Mouse (Mus musculus) layer of hippocampus, adult 18-20 months (tissue): Measurements from ENCODE around the gene Gmpr2. TPM values are rescaled to one million over a fixed set of nuclear protein-coding genes. Genes with fewer than 3 reads are reported as not detected.
A peak's percentile ranks its signal among the peaks of the same experiment; 100 is the strongest.

Experiments used
- DNase-seq, 2 experiments: peaks; one replicate each; pipeline ENCODE4 v3.0.0; 2022; ENCODE audit warnings: low spot score in 2 of 2
- total RNA-seq, 2 experiments: library from RNA; stranded (reverse); gene quantifications; 2 replicates each; pipeline ENCODE4 v1.2.3; 2021

The Gmpr2 gene
- total RNA-seq, 2 experiments from 2014 or later: 23.3 to 26.4 TPM

DNA sequence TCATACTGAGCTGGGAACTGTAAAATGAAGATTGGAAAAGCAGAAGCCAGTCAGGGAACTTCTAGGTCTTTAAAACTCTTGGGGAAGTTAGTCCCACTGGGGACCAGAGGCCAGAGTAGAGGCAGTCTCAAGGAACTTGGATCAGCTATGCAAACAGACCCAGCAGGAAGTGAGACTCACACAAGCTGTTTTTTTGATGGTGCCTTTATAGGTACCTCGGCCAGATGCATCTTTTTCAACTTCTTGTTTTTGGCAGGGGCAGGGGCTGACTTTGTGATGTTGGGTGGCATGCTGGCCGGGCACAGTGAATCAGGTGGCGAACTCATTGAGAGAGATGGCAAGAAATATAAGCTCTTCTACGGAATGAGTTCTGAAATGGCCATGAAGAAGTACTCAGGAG, 5.9 kb downstream of the Gmpr2 start:
- no peak for DNase-seq

DNA sequence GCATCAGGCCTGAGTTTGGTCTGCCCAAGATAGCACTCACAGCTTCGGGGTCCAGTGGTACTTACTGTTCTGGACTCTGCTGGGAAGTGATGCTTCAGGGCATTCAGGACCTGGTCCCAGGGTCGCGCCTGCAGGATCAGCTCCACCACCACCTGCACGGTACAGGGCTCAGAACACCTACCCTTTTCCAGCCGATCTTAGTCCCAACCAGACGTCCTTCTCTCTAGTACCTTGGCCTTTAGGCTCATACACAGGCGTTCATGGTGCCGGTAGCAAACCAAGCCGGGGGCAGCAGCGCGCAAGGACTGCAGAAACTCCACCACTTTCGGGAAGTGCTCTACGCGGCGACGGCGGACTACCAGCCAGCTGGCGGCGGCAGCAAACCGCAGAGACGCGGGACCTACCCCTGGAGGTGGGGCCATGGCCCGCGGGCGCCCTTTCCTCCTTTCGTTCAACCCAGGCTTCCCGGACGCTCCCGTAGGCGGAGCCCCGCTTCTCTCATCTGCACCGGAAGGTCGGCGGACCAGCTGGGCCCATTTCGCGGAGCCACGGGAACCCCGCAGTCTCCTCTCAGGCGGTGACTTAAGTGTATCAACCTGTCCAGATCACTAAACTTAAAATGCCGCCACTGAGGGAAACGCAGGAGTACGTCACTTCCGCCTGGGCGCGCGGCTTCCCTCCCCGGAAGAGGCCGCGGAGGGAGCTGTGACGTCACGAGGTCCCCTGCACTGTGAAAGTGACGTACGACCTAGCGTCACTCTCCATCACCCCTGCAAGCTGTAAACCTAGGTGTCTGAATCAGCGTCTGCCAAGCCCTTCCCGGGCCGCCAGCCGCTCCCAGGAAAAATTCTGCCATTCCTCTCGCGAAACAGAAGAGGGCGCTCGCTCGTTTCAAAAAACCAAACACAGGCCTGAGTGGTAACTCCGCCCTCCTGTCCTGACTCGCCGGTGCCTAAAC, 9.7 kb downstream of the Gmpr2 start, which contains the start of gene Tinf2:
Gene Tinf2, minus strand, starts transcription at position 661 of the 958 bp plus-strand sequence.
- DNase-seq: peak; percentile 96 to 97

DNA sequence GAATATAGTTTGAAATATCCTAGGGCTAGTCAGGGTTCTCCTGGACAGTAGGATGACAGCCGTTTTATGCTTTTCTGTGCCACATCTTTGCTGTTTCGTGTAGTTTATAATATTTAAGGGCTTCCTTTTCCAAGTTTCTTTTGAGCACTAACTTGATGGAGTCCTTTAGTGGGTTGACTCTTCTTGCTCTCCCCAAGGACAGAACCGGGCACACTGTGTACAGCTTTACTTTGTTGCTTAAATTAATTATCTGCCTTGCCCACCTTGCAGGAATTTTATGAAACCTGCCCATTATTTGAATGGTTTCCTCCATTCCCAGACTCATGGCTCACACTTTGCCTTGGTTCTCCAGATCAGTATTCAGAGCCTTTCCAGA, 10.4 kb downstream of the Gmpr2 start:
- DNase-seq: no peak

DNA sequence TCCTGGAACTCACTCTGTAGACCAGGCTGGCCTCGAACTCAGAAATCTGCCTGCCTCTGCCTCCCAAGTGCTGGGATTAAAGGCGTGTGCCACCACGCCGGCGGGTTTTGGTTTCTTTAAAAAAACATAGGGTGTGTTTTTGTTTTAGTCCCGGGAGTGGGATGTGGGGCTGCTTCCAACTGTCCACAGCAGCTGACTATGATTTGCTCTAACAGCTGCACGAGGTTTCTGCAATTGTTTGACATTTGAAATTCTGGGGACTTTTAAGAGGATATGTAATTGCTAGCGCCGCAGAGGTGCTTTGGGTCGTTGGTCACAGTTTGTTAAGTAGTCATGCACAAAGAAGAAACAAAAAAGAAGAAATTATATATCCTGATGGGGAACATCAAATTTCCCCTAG, 17.7 kb downstream of the Gmpr2 start:
- DNase-seq: no peak

DNA sequence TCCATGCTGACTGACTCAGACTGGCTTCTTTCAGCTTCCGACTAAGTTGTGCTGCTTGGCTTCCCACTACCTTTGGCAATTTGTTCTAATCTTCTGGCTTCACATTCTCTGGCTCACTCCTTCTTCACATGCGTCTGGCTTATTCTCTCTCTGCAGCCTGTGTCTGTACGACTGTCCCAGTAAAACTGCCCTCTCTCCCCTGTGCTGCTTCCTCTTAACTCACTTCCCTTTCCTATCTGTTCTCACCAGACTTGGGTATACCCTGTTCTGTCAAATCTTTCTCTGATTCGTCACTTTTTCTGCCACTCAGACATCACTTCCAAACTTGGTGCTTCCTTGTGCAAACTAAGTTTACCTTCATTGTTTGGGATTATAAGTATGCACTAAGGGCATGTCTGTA, 25.5 kb downstream of the Gmpr2 start:
- DNase-seq: no peak

DNA sequence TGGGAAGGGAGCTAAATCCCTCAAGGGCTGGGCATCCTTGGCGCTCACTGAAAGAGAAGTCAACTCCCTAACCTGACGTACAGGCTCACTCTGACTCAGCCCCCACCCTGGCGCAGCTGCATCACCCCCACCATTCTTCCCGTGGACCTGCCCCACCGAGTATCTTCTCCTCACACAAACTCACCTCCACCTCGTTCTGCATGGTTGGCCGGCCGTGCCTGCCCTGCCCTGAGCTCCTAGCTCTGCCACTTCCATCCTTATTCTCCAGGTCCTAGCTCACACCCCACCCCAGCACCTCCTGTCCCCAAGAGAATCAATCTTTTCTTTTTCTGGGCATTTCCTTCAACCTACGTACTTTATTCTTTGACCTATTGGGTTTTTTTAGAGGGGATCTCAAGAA, 29.4 kb downstream of the Gmpr2 start:
- no peak for DNase-seq

DNA sequence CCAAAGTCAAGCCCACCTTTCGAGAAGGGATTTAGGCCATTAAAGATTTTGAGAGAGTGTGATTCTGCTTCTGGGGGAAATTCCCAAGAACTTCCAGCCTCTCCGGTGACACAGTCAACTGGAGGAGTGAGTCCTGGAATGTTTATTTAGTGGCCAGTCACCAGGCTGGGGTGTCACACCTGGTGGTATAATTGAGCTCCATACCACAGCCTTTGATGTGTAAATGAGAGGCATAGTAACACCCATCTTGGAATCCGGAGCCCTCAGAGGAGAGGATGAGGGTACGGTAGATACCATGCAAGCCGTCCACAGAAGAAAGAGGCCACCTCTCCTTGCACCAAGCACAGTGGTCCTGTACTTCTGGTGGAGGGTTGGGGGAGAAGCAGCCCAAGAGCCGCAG, 31.0 kb downstream of the Gmpr2 start:
- DNase-seq: no peak

DNA sequence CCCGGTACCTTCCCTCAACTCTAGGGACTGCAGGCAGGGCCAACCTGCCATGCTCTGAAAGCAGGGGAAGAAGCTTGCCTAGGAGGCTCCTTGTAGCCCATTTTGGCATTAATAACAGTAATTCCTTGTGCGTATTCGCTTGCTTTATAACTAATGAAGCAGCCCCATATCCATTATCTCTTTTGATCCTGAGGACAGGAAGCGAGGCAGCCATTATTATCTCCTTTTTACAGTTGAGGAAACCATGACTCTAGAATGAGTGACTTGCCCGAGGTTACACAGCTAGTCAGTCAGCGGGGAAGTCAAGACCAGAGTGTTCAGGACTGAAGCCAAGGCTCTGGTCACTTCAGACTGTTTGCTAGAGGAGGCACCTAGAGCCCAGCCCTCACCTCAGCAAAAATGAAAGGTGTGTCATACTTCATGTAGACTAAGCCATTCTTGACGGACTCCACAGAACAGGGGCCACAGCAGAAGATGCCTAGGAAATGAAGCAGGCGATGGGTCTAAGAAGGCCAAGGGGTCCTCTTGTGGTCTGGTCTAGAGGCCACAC, 34.4 kb downstream of the Gmpr2 start:
- DNase-seq: no peak

DNA sequence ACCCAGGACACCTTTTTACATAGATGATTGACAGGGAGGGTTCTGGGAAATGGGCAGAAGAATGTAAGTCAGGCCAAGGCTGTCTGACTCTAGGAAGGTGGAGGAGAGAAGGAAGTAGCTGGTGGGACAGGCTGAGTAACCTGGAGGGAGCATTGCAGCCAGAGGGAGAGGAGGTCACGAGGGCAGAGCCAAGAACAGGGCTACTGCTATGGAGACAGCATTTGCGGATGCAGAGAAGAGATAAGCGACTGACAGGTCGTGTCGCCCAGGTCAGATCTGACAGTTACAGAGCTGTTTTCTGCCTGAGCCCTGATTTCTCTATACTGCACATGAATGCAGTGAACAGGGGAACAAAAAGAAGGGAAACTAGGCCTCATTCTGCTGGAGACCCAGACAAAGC, 35.7 kb downstream of the Gmpr2 start:
- no peak for DNase-seq

DNA sequence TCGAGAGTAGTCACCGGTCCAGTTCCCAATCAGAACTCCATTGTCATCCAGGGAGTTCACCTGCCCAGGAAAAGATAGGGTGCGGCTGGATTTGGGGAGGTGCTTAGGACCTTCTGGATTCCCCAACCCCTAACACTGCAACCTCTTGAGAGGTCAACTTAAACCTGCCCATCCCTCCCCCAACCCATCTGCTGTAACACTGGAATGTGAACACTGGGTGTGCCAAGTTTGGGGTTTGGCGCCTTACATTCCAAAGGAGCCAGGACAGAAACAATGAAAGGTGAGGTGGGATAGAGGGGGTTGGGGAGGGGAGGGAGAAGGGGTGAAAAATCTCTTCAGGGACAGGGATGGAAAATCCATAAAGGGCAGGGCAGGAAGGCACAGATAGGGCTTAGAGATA, 37.8 kb downstream of the Gmpr2 start:
- no peak for DNase-seq

DNA sequence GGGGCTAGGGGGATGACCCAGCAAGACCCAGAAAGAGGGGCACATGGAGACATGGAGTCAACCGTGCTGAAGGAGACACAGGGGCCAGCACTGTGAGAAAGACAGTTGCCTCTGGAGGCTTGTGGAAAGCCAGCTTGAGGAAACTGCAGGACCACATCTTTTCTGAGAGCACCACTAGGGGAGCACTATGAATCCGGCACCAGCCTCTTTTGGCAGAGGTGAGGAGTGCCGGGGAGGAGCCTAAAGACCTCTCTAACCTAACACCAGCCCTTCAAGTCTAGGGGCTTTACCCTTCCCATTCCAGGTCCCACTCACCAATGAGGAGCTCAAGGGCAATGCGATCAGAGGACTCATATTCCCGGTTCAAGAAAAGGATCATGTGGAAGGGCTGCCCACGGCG, 40.0 kb downstream of the Gmpr2 start:
- no peak for DNase-seq

DNA sequence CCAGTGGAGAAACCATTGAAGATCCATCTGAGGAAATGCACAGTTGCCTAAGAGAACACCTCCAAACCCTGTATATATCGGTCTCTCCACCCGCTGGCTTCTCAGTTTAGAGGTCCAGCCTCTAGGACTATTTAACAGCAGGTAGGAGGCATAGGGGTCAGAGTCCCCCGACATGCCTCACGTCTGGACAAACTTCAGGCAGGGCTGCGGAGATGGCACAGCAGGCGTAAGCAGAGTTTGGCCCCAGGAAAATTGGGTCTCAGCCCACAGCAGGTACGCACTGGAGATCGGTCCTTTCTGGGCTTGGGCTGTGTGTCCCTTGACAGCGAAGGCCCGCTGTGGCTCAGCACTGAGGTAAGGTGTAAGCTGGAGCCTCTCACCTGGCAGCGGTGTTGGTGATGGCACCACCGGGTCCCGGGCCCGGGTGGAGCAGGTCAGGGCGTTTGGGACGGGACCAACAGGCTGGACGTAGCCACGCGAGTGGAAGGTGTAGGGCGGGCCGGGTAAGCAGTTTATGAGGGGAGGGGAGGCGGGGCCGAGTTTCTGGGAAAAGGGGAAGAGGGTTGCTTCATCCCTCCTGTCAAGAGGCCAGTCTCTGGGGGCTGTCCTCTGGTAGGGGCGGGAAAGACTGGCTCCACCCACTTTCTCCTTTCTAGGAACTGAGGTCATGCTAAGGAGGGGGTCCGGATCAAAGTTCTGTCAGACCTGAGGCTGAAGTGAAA, 41.4 kb downstream of the Gmpr2 start:
- DNase-seq: no peak

DNA sequence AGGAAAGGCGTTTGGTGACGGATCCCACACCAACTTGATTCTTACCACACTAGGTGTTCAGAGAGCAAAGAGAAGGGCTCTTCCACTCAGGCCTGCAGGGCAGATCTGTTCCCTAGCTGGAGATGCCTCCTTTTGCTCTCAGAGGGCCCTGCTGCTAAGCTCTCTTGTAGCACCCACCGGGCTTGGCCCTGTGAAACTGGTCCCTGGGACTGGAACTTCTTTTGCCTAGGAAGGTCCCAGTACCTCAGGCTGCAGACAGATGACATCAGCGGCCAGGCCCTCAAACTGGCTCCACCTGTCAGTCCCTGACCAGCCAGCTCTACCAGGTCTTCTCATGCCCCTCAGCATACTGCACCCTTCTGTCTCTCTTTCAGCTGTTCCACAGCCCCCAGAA, 42.0 kb downstream of the Gmpr2 start, which contains the start of gene Tgm1:
Gene Tgm1, minus strand, starts transcription at position 198 of the 394 bp plus-strand sequence.
- DNase-seq: no peak

DNA sequence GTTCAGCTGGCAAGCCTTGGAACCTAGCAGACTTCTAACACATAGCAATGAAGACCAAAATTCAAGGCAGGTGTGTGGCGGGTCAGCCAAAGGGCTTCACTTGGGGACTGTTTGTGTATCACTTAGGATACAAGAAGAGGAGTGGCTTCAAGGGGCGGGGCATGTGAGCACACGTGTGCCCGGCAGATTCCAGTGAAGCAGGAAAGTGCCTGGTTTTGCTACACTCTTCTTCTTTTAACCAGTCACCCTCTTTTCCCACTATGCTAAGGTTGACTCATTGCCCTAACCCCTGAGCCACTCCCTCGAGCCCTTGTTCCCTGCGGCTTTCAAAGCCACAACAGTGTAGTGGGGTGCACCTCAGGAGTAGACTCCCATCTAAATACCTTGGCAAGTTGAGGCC, 43.2 kb downstream of the Gmpr2 start:
- no peak for DNase-seq

DNA sequence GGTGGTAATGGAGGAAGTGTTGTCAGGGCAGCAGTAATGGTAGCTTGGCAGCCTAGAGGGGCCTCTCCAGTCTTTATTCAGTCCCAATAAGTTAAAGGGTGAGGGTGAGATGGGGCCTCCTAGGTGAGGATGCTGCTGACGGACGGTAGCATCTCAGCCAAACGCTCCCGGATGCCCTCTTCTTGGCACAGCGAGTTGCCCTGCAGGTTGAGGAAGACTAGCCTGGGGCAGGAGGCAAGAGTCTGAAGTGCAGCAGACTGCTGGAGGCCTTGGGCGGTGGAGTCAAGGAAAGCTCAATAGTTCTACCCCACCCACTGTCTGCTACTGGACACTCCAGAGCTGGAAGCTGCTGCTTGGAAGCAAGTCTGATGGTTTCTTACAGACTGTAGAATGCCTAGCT, 44.5 kb downstream of the Gmpr2 start:
- DNase-seq: no peak

DNA sequence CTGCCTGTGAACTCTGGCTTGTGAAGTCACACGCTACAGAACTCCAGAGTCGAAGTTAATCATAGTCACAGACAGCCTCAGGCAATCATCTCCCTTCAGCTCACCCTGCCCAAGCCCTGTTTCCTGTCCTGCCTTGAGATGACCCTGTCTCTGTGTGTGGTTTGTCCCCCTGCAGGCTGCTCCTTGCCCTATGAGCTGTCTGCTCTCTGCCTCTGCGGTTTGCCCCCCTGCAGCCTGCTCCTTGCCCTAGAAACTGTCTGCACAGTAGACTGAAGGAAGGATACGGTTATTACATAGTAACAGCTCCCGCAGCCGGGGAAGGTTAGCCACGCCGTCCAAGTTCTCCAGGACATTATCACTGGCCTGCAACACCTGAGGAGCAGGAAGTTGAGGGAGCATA, 45.1 kb downstream of the Gmpr2 start:
- no peak for DNase-seq

DNA sequence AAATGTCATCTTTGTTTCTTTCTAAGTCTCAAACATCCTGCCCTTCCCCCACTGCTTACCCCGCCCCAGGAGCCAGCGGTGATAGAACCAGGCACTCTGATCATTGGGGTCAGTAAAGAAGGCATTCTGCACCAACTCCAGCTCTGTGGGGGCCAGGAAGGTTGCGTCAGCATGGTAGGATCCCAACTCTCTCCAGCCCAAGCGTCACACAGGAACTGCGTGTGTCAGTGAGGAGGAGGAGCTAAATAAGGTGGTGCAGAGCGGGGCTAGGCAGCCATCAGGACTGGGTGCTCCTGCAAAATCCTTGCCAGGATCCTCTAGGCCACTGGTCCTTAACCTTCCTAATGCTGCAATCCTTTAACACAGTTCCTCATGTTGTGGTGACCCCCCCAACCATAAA, 48.0 kb downstream of the Gmpr2 start:
- DNase-seq: no peak

DNA sequence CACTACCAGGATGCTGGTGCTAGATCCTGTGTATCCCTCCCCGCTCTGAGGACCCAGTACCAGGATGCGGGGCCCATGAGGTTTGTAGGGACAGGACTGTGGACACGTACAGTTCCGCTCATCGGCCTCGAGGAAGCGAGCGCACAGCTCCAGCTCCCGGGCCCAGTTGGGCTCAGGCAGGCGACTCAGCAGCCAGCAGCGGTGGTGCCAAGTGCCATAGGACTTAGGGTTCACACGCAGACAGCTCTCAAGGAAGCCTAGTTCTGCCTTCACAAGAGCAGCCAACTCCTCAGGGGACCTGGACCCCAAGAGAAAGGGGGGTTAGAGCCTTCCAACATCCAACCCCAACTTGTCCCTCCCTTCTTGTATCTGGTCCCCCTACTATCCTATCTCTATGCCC, 48.9 kb downstream of the Gmpr2 start:
- DNase-seq: no peak

DNA sequence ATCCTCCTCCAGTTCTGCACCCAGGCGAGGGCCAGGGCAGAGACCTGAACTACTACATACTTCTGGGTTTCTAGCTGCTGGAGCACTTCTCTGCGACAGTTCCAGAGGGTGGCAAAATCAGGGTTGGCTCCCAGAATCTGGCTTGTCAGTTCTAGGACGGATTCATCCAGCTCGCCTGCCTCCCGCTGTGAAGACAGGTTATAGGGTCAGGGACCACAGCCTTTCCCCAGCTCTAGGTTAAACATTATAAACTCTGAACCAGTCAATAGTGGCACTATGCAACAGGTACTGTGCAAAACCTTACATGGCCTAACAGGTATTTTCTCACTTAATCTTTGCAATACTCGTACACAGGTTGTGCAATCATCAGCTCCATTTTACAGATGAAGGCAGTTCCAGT, 49.3 kb downstream of the Gmpr2 start:
- no peak for DNase-seq

DNA sequence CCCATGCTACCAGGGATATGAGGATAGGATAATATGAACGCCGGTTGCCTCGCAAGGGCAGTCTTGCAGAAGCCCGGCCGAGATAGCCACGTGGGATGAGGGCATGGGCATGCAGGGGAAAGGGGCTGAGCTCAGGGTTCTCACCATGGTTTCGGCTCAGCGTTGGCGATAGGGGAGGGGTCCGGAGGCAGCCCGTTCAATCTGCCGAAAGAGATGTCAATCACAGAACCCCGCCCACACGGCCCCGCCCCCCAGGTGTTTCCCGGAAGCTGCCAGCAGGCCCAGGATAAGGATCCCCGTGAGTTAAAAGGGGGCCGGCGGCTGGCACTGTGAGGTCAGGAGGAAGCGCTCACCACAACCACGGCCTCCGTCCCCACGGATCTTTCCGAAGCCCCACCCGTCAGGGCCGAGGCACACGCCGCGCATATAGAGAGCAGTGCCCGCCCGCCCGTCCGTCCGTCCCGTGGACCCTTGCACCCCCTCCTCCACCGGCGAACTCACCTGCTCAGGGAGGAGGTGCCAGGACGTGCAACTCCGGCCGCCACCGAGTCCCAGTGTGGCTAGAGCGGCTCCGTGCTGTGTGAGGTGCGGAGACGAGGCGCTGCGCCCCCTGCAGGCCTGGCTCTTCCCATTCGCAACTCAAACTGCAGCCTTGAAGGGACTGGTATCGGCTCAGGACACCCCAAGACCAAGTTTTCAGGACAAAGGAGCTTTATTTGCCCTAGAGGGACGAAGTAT, 50.1 kb downstream of the Gmpr2 start, which contains the start of gene Rabggta:
Gene Rabggta, minus strand, starts transcription at position 564 of the 738 bp plus-strand sequence.
- DNase-seq: peak; percentile 85 to 96

DNA sequence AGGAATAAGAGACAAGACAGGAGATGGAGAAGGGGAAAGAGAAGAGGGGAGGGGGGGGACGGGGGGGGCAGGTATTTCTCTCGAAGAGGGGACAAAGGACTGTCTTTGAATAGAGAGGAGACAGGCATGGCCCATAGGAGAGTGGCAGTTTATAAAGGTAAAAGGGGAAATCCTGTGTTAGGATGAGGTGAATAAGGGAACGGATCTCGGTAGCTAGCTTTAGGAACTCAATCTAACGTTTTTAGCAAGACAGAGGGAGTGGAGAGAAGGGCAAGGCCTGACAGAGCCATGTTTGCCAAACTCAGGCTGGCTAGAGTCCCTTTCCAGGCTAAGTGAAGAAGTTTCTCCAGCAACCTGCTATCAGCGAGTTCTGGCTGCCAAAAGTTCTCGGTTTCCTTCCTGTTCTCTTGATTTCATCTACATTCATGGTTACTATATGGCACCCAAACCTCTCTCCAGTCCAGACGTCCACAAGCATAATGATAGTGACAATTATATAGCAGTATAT, 50.8 kb downstream of the Gmpr2 start:
- DNase-seq: no peak
